Mouse (Mus musculus) G1E (cell line): ENCODE data around the gene Foxn1.

Experiments
- CTCF ChIP-seq: IDR thresholded peaks from 2 replicates; pipeline ENCODE4 v1.5.1; 2012; ENCODE audit warnings: low read depth, low read length, inconsistent platforms, mixed read lengths
- GATA1 ChIP-seq: IDR thresholded peaks from 2 replicates; pipeline ENCODE4 v1.6.1; 2012; ENCODE audit warnings: borderline replicate concordance, low read length, inconsistent platforms, mixed read lengths
- GATA2 ChIP-seq: IDR thresholded peaks from 2 replicates; pipeline ENCODE4 v1.6.1; 2012; ENCODE audit warnings: low read depth, low read length, inconsistent platforms, borderline replicate concordance
- POLR2AphosphoS5 ChIP-seq: IDR thresholded peaks from 2 replicates; pipeline ENCODE4 v1.6.1; 2012; ENCODE audit warnings: low read depth, low read length, inconsistent platforms; ENCODE audit not compliant: insufficient replicate concordance
- TAL1 ChIP-seq: conservative IDR thresholded peaks from 2 replicates; pipeline ENCODE4 v1.6.1; 2012; ENCODE audit warnings: low read depth, low read length, inconsistent platforms, mixed read lengths

DNA sequence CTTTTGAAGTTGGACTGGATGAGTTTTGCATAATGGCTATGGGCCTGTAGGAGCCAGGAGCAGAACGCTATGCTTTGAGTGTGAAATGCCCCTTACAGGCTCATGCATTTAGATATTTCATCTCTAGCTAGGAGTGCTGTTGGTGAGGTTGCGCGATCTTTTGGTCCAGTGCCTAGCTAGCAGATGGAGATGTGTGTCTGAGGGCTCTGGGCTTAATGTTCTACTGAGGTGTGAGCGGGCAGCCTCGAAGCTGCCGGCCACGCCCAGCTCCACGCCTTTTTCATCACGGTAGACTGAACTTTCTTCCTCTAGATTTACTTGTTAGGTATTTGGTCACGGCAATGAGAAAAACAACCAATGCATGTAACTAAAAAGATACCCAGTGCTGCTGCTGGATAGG lies 44.8 kb upstream of the Foxn1 start:
- TF ChIP-seq CTCF (no peak), GATA1 (no peak), GATA2 (no peak), POLR2AphosphoS5 (no peak), TAL1 (no peak)
